10 mouse cellular contexts compared by ENCODE assay signal in the genomic region with DNA sequence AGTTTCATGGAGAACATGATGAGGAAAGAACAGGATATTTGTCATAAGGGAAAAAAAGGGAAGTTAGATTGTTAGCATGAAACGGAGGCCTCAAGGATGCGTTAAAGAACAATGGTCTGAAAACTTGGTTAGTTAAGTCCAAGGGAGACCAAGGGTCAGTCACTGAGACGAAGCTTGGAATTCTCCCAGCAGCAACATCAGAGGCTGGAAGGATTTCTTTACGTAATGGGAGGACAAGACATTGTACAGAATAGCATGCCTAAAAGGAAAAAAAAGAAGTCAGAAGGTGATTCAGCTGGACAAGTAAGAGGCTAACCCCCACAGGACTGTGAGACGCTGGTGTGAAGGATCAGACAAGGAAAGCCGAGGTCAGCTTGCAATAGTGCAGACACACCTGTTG. TPM values are rescaled to one million over a fixed set of nuclear protein-coding genes. Genes with fewer than 3 reads are reported as not detected.
DNase-seq lines count a peak whose midpoint lies in the region; ATAC-seq and TF ChIP-seq lines count a peak whose summit lies in the region.
"Had no signal": no experiment of that assay in that cellular context is flagged by ENCODE, and none has a peak within 500 bp of the region (broad histone marks: within the 10 kb centered on the region; RNA-seq: fewer than 3 reads in every experiment).

No protein-coding gene starts in this region.

- peak overlapping the region; percentile 85; the same call in 1 of the 2 replicates for H3K9ac ChIP-seq in hindbrain, postnatal 0 days (replicated peaks; ENCODE audit: low read length)
- H3K9ac ChIP-seq in midbrain, embryonic 13.5 days (replicated peaks) = no peak overlapping the region

- TF ChIP-seq CTCF in hindbrain, postnatal 0 days (IDR thresholded peaks at IDR 0.05; ENCODE audit: low read depth) = no peak

- H3K36me3 ChIP-seq in hindbrain, postnatal 0 days (ENCODE audit: insufficient read depth, low read length) = peaks cover 3% of the 10 kb centered on the region; the same call in 1 of the 2 replicates
- peaks cover 28% of the 10 kb centered on the region for H3K36me3 ChIP-seq in midbrain, embryonic 13.5 days

- H3K27me3 ChIP-seq in hindbrain, postnatal 0 days (ENCODE audit: insufficient read depth, low read length) = no peaks in the 10 kb centered on the region
- peaks cover 2% of the 10 kb centered on the region; the same call in 1 of the 2 replicates for H3K27me3 ChIP-seq in midbrain, embryonic 13.5 days
- H3K27me3 ChIP-seq: Patski had no signal

- 77% methylated on average over 6 of the region's 6 CpGs for WGBS in hindbrain, postnatal 0 days
- WGBS in midbrain, embryonic 13.5 days = 92% methylated on average over 6 of the region's 6 CpGs

- peaks cover 10% of the 10 kb centered on the region for H3K4me1 ChIP-seq in brown adipose tissue, adult 24 weeks (ENCODE audit: control insufficient read depth, insufficient read depth, insufficient read length, low read length)
- H3K4me1 ChIP-seq in hindbrain, postnatal 0 days (ENCODE audit: insufficient read depth, low read length) = peaks cover 19% of the 10 kb centered on the region
- H3K4me1 ChIP-seq in midbrain, embryonic 13.5 days (replicated peaks) = peaks cover 40% of the 10 kb centered on the region

- H3K4me3 ChIP-seq in brown adipose tissue, adult 24 weeks (ENCODE audit: insufficient read depth, low read depth, low read length) = peak overlapping the region; percentile 14
- no peak overlapping the region; the same call in 1 of the 2 replicates for H3K4me3 ChIP-seq in hindbrain, postnatal 0 days (ENCODE audit: low read length)
- H3K4me3 ChIP-seq in midbrain, embryonic 13.5 days (replicated peaks) = peak overlapping the region; percentile 96; the same call in 1 of the 2 replicates

- ATAC-seq in hindbrain, postnatal 0 days = no peak
- ATAC-seq in midbrain, embryonic 13.5 days = no peak
- ATAC-seq: Patski had no signal

- no peaks in the 10 kb centered on the region for H3K9me3 ChIP-seq in hindbrain, postnatal 0 days (ENCODE audit: low read length)
- no peaks in the 10 kb centered on the region for H3K9me3 ChIP-seq in midbrain, embryonic 13.5 days

- peak overlapping the region; percentile 78 for H3K4me2 ChIP-seq in hindbrain, postnatal 0 days (ENCODE audit: low read depth, low read length)
- peak overlapping the region; percentile 94 for H3K4me2 ChIP-seq in midbrain, embryonic 13.5 days (replicated peaks)

- DNase-seq in kidney, adult 18-20 months = peak; percentile 35
- DNase-seq in kidney, postnatal 10 days = no peak
- no peak for DNase-seq in hindbrain, postnatal 0 days (ENCODE audit: low spot score)
- DNase-seq in spleen, postnatal 4 days (ENCODE audit: low spot score in 2 of 2) = no peak
- DNase-seq in MN1 (ENCODE audit: low spot score) = no peak
- DNase-seq: cerebellum, adult 11 months had no signal

- H3K27ac ChIP-seq in brown adipose tissue, adult 24 weeks (replicated peaks; ENCODE audit: low read depth, low read length) = peak overlapping the region; percentile 58
- H3K27ac ChIP-seq in hindbrain, postnatal 0 days = no peak overlapping the region
- no peak overlapping the region for H3K27ac ChIP-seq in midbrain, embryonic 13.5 days

RNA-seq across cellular contexts. Expression of a gene that starts 2.4 kb away (rescaled TPM):
- 241 and 250 TPM in 2 replicates for polyA plus RNA-seq in brown adipose tissue, adult 24 weeks (2012; ENCODE audit: insufficient read depth, insufficient read length, missing spikeins)
- total RNA-seq in hindbrain, postnatal 0 days (2014; rRNA removed) = 780 and 854 TPM in 2 replicates
- polyA plus RNA-seq in hindbrain, postnatal 0 days (2015; fragmentation: Nextera tagmentation; extraction: Ambion mirVana) = 2,172 and 2,275 TPM in 2 replicates
- 843 and 851 TPM in 2 replicates for polyA plus RNA-seq in midbrain, embryonic 13.5 days (2015; fragmentation: Nextera tagmentation; extraction: Ambion mirVana)

RNA-seq across cellular contexts. Expression of a gene that starts 3.6 kb away (rescaled TPM):
- polyA plus RNA-seq in brown adipose tissue, adult 24 weeks (2012; ENCODE audit: insufficient read depth, insufficient read length, missing spikeins) = 13.4 and 16.2 TPM in 2 replicates
- total RNA-seq in hindbrain, postnatal 0 days (2014; rRNA removed) = 42.0 and 53.0 TPM in 2 replicates
- polyA plus RNA-seq in hindbrain, postnatal 0 days (2015; fragmentation: Nextera tagmentation; extraction: Ambion mirVana) = 38.4 and 40.0 TPM in 2 replicates
- polyA plus RNA-seq in midbrain, embryonic 13.5 days (2015; fragmentation: Nextera tagmentation; extraction: Ambion mirVana) = 32.9 and 35.6 TPM in 2 replicates

RNA-seq across cellular contexts. Expression of a gene that starts 16.4 kb away (rescaled TPM):
- polyA plus RNA-seq in brown adipose tissue, adult 24 weeks (2012; ENCODE audit: insufficient read depth, insufficient read length, missing spikeins) = 23.9 and 24.3 TPM in 2 replicates
- total RNA-seq in hindbrain, postnatal 0 days (2014; rRNA removed) = 49.2 and 54.1 TPM in 2 replicates
- 51.4 and 56.3 TPM in 2 replicates for polyA plus RNA-seq in hindbrain, postnatal 0 days (2015; fragmentation: Nextera tagmentation; extraction: Ambion mirVana)
- 63.1 and 67.9 TPM in 2 replicates for polyA plus RNA-seq in midbrain, embryonic 13.5 days (2015; fragmentation: Nextera tagmentation; extraction: Ambion mirVana)

RNA-seq across cellular contexts. Expression of a gene that starts 38.2 kb away (rescaled TPM):
- polyA plus RNA-seq in brown adipose tissue, adult 24 weeks (2012; ENCODE audit: insufficient read depth, insufficient read length, missing spikeins) = 2.7 and 7.0 TPM in 2 replicates
- 145 and 151 TPM in 2 replicates for total RNA-seq in hindbrain, postnatal 0 days (2014; rRNA removed)
- 21.1 and 22.8 TPM in 2 replicates for polyA plus RNA-seq in hindbrain, postnatal 0 days (2015; fragmentation: Nextera tagmentation; extraction: Ambion mirVana)
- polyA plus RNA-seq in midbrain, embryonic 13.5 days (2015; fragmentation: Nextera tagmentation; extraction: Ambion mirVana) = 19.2 and 20.4 TPM in 2 replicates

RNA-seq across cellular contexts. Expression of a gene that starts 42.2 kb away (rescaled TPM):
- 0.52 and 1.6 TPM in 2 replicates for polyA plus RNA-seq in brown adipose tissue, adult 24 weeks (2012; ENCODE audit: insufficient read depth, insufficient read length, missing spikeins)
- total RNA-seq in hindbrain, postnatal 0 days (2014; rRNA removed) = 26.9 and 32.5 TPM in 2 replicates
- polyA plus RNA-seq in hindbrain, postnatal 0 days (2015; fragmentation: Nextera tagmentation; extraction: Ambion mirVana) = 4.1 and 4.3 TPM in 2 replicates
- polyA plus RNA-seq in midbrain, embryonic 13.5 days (2015; fragmentation: Nextera tagmentation; extraction: Ambion mirVana) = 3.3 and 4.6 TPM in 2 replicates
- total RNA-seq: monocyte, adult 5-6 weeks had no signal
